ENCODE assay signal across 11 mouse cellular contexts in the genomic region with DNA sequence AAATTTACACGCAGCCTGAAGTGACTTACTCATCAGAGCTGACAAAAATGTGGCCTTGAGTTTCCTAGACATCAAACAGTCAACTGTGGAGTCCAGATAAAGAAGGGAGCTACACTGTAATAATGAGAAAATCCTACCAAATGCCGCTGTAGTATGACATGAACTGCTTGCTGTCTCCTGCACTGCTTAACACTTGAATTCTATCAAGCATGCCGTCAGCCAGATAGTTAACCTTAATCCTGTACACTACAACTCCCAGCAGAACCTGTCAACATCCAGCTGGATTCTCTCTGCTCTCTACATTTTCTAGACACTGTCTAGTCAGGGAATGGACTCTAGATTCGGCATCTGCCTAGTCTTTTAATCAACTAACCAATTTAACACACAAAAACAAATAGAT. TPM values are rescaled to one million over a fixed set of nuclear protein-coding genes. Genes with fewer than 3 reads are reported as not detected.
DNase-seq lines count a peak whose midpoint lies in the region; ATAC-seq and TF ChIP-seq lines count a peak whose summit lies in the region.
"Had no signal": no experiment of that assay in that cellular context is flagged by ENCODE, and none has a peak within 500 bp of the region (broad histone marks: within the 10 kb centered on the region; RNA-seq: fewer than 3 reads in every experiment).

No protein-coding gene starts in this region.

- H3K4me2 ChIP-seq in intestine, embryonic 16.5 days (ENCODE audit: low read depth, low read length) = peak overlapping the region; percentile 20; the same call in 1 of the 2 replicates
- H3K4me2 ChIP-seq in forebrain, embryonic 15.5 days (replicated peaks) = no peak overlapping the region
- no peak overlapping the region for H3K4me2 ChIP-seq in forebrain, embryonic 16.5 days (ENCODE audit: low read length)

- no peak for TF ChIP-seq CTCF in kidney, adult 2 months (conservative IDR thresholded peaks at IDR 0.05; ENCODE audit: insufficient read depth, insufficient read length, low read depth, low read length)
- TF ChIP-seq CTCF in Patski (IDR thresholded peaks at IDR 0.05) = no peak

- no peak overlapping the region for H3K9ac ChIP-seq in intestine, embryonic 16.5 days (ENCODE audit: low read depth, low read length)
- no peak overlapping the region for H3K9ac ChIP-seq in forebrain, embryonic 15.5 days (replicated peaks)
- H3K9ac ChIP-seq in forebrain, embryonic 16.5 days (replicated peaks; ENCODE audit: low read depth, low read length) = no peak overlapping the region

- WGBS in kidney, adult 2 months = 39% methylated on average over 4 of the region's 4 CpGs
- WGBS in intestine, embryonic 16.5 days = 42% methylated on average over 4 of the region's 4 CpGs
- 81% methylated on average over 4 of the region's 4 CpGs for WGBS in forebrain, embryonic 15.5 days
- 77% methylated on average over 4 of the region's 4 CpGs for WGBS in forebrain, embryonic 16.5 days

- H3K27me3 ChIP-seq in kidney, adult 2 months (replicated peaks; ENCODE audit: control insufficient read depth, insufficient read depth, low read length) = no peaks in the 10 kb centered on the region
- no peaks in the 10 kb centered on the region for H3K27me3 ChIP-seq in Patski
- no peaks in the 10 kb centered on the region for H3K27me3 ChIP-seq in intestine, embryonic 16.5 days (replicated peaks; ENCODE audit: control insufficient read depth, insufficient read depth, low read length)
- no peaks in the 10 kb centered on the region for H3K27me3 ChIP-seq in forebrain, embryonic 15.5 days
- no peaks in the 10 kb centered on the region for H3K27me3 ChIP-seq in forebrain, embryonic 16.5 days (replicated peaks; ENCODE audit: control insufficient read depth, insufficient read depth, low read length)

- peaks cover 6% of the 10 kb centered on the region for H3K36me3 ChIP-seq in kidney, adult 2 months (ENCODE audit: control insufficient read depth, insufficient read depth, low read length)
- H3K36me3 ChIP-seq in intestine, embryonic 16.5 days (ENCODE audit: control insufficient read depth, insufficient read depth, low read length) = 0 out of 2 replicates have a peak, but pooled peaks cover 4% of the 10 kb centered on the region
- H3K36me3 ChIP-seq in forebrain, embryonic 15.5 days = peaks cover 2% of the 10 kb centered on the region; the same call in 1 of the 2 replicates
- H3K36me3 ChIP-seq in forebrain, embryonic 16.5 days (ENCODE audit: control insufficient read depth, insufficient read depth) = peaks cover 2% of the 10 kb centered on the region; the same call in 1 of the 2 replicates

- H3K4me3 ChIP-seq in kidney, adult 2 months (ENCODE audit: insufficient read depth, low read depth, low read length) = no peak overlapping the region
- no peak overlapping the region for H3K4me3 ChIP-seq in intestine, embryonic 16.5 days (ENCODE audit: low read length)
- H3K4me3 ChIP-seq in forebrain, embryonic 15.5 days = no peak overlapping the region
- H3K4me3 ChIP-seq in forebrain, embryonic 16.5 days (replicated peaks; ENCODE audit: low read length) = no peak overlapping the region
- H3K4me3 ChIP-seq: left cerebral cortex, adult 2 months had no signal

- DNase-seq in kidney, adult 2 months = peak; percentile 36
- no peak for DNase-seq in kidney, postnatal 36 days
- no peak for DNase-seq in Patski (ENCODE audit: low read depth, low spot score)
- peak; percentile 51 for DNase-seq in lung, postnatal 36 days
- DNase-seq in thymus, postnatal 10 days (ENCODE audit: low spot score in 2 of 2) = no peak
- DNase-seq: thymus, adult 2 months had no signal

- POLR2A ChIA-PET in Patski (lab: Charles Lee) = interaction anchor here (0.9 to 1.4 kb wide), 3 partner anchors 22 to 81 kb away, joined by 4 read pairs; no protein-coding TSS in a partner anchor

- peak; percentile 11 for ATAC-seq in Patski
- ATAC-seq in intestine, embryonic 16.5 days = no peak
- ATAC-seq in forebrain, embryonic 15.5 days (replicated peaks) = no peak
- no peak for ATAC-seq in forebrain, embryonic 16.5 days
- ATAC-seq: hindbrain, embryonic 16.5 days had no signal

- H3K4me1 ChIP-seq in kidney, adult 2 months (ENCODE audit: control insufficient read depth, insufficient read depth, low read length) = peaks cover 14% of the 10 kb centered on the region
- peaks cover 7% of the 10 kb centered on the region; the same call in 1 of the 2 replicates for H3K4me1 ChIP-seq in intestine, embryonic 16.5 days (ENCODE audit: control insufficient read depth, insufficient read depth, low read length)
- H3K4me1 ChIP-seq in forebrain, embryonic 15.5 days = peaks cover 20% of the 10 kb centered on the region
- H3K4me1 ChIP-seq in forebrain, embryonic 16.5 days (replicated peaks; ENCODE audit: control insufficient read depth, insufficient read depth, low read length) = peaks cover 18% of the 10 kb centered on the region

- CTCF ChIA-PET in Patski (lab: Charles Lee) = interaction anchor here (0.9 to 2.1 kb wide), 7 partner anchors 10 to 78 kb away, joined by 3 to 12 read pairs (median 4); no protein-coding TSS in a partner anchor

- H3K27ac ChIP-seq in kidney, adult 2 months (ENCODE audit: insufficient read depth, low read depth, low read length) = peak overlapping the region; percentile 86
- no peak overlapping the region; the same call in 1 of the 2 replicates for H3K27ac ChIP-seq in intestine, embryonic 16.5 days (ENCODE audit: low read length)
- no peak overlapping the region for H3K27ac ChIP-seq in forebrain, embryonic 15.5 days (replicated peaks)
- no peak overlapping the region for H3K27ac ChIP-seq in forebrain, embryonic 16.5 days (ENCODE audit: low read length)
- H3K27ac ChIP-seq: left cerebral cortex, adult 2 months had no signal

- in situ Hi-C loops in Patski (cut with MboI; ENCODE audit: low pct_unique_long_range_greater_than_20kb) = no loop called here

- H3K9me3 ChIP-seq in intestine, embryonic 16.5 days (ENCODE audit: control insufficient read depth, low read length) = no peaks in the 10 kb centered on the region
- H3K9me3 ChIP-seq in forebrain, embryonic 15.5 days = no peaks in the 10 kb centered on the region
- H3K9me3 ChIP-seq in forebrain, embryonic 16.5 days (ENCODE audit: control insufficient read depth, low read length) = no peaks in the 10 kb centered on the region

- no peak for TF ChIP-seq POLR2A in kidney, adult 2 months (IDR thresholded peaks at IDR 0.05; ENCODE audit: low read depth, low read length)

RNA-seq across cellular contexts. Expression of a gene that starts 20.8 kb away (rescaled TPM):
- polyA plus RNA-seq in kidney, adult 2 months (2012; rRNA removed) = 5.5 and 9.8 TPM in 2 replicates
- 85.0 TPM for polyA plus RNA-seq in Patski (2021)
- polyA plus RNA-seq in intestine, embryonic 16.5 days (2015; fragmentation: Nextera tagmentation; extraction: Ambion mirVana) = 21.7 and 23.2 TPM in 2 replicates
- polyA plus RNA-seq in forebrain, embryonic 15.5 days (2015; fragmentation: Nextera tagmentation; extraction: Ambion mirVana) = 29.8 and 35.4 TPM in 2 replicates
- 36.3 and 39.8 TPM in 2 replicates for polyA plus RNA-seq in forebrain, embryonic 16.5 days (2015; fragmentation: Nextera tagmentation; extraction: Ambion mirVana)

RNA-seq across cellular contexts. Expression of a gene that starts 20.9 kb away (rescaled TPM):
- 40.8 and 49.0 TPM in 2 replicates for polyA plus RNA-seq in kidney, adult 2 months (2012; rRNA removed)
- 102 TPM for polyA plus RNA-seq in Patski (2021)
- 143 and 157 TPM in 2 replicates for polyA plus RNA-seq in intestine, embryonic 16.5 days (2015; fragmentation: Nextera tagmentation; extraction: Ambion mirVana)
- polyA plus RNA-seq in forebrain, embryonic 15.5 days (2015; fragmentation: Nextera tagmentation; extraction: Ambion mirVana) = 302 and 309 TPM in 2 replicates
- 297 and 302 TPM in 2 replicates for polyA plus RNA-seq in forebrain, embryonic 16.5 days (2015; fragmentation: Nextera tagmentation; extraction: Ambion mirVana)

RNA-seq across cellular contexts. Expression of a gene that starts 23.3 kb away (rescaled TPM):
- 109 and 146 TPM in 2 replicates for polyA plus RNA-seq in kidney, adult 2 months (2012; rRNA removed)
- polyA plus RNA-seq in Patski (2021) = 0.21 TPM
- 244 TPM in 2 replicates for polyA plus RNA-seq in intestine, embryonic 16.5 days (2015; fragmentation: Nextera tagmentation; extraction: Ambion mirVana)
- 1.9 and 2.7 TPM in 2 replicates for polyA plus RNA-seq in forebrain, embryonic 15.5 days (2015; fragmentation: Nextera tagmentation; extraction: Ambion mirVana)
- polyA plus RNA-seq in forebrain, embryonic 16.5 days (2015; fragmentation: Nextera tagmentation; extraction: Ambion mirVana) = 4.0 and 4.1 TPM in 2 replicates

Comparison
In these comparisons a context has a peak if more than half of its experiments do, and no peak if none do; other contexts are left out.
1. DNase-seq: peak in kidney, adult 2 months (single experiment) and lung, postnatal 36 days (single experiment); none in kidney, postnatal 36 days (0 of 2), Patski (single experiment) and thymus, postnatal 10 days (0 of 2).
2. RNA of a gene that starts 23.3 kb away (polyA plus RNA-seq): 244 TPM in intestine, embryonic 16.5 days and 109 to 146 TPM in kidney, adult 2 months; 4.0 to 4.1 TPM in forebrain, embryonic 16.5 days, 1.9 to 2.7 TPM in forebrain, embryonic 15.5 days and 0.21 TPM in Patski (single experiment); every median in the first group is over 10 times any median in the second.